Mouse (Mus musculus): ENCODE measurements around the gene Il3ra.

- TF ChIP-seq CTCF (IDR thresholded peaks at IDR 0.05; ENCODE audit: control insufficient read depth, insufficient read depth, low read length) (no peak), POLR2A (IDR thresholded peaks at IDR 0.05; ENCODE audit: borderline replicate concordance, control insufficient read depth, low read depth, low read length) (no peak)
These were observed 5.9 kb downstream of the Il3ra start for GRCm38 (mm10) chr14:14351721-14352590.
